Mouse (Mus musculus) ES-E14 (cell line): ENCODE results near the gene Pcsk5. TPM values are rescaled to one million over a fixed set of nuclear protein-coding genes. Genes with fewer than 3 reads are reported as not detected.

Experiments used
- DNase-seq: peaks from one replicate; pipeline ENCODE4 v3.0.0-alpha.2; 2013; ENCODE audit warnings: low read depth, low spot score
- H3K27ac ChIP-seq: 2 replicates; pipeline ENCODE4 v1.5.1; 2012; ENCODE audit warnings: low read depth, mild to moderate bottlenecking, low read length, moderate library complexity, mixed read lengths; ENCODE audit not compliant: poor library complexity, insufficient read depth, severe bottlenecking
- H3K36me3 ChIP-seq: 2 replicates; pipeline ENCODE4 v1.6.1; 2012; ENCODE audit warnings: mild to moderate bottlenecking, low read length, moderate library complexity, mixed read lengths; ENCODE audit not compliant: control insufficient read depth, poor library complexity, insufficient read depth, severe bottlenecking
- H3K4me1 ChIP-seq, 2 experiments: fragments of 150-350 bp in 1 of 2; sonication (generic) in 1 of 2; 2 replicates each; pipeline ENCODE4 v1.6.1; 2012; ENCODE audit warnings: low read length in 2 of 2, mild to moderate bottlenecking in 1 of 2, mixed read lengths in 1 of 2; ENCODE audit not compliant: control insufficient read depth in 2 of 2, insufficient read depth in 2 of 2, poor library complexity in 1 of 2
- H3K4me3 ChIP-seq, 2 experiments: fragments of 150-350 bp in 1 of 2; sonication (generic) in 1 of 2; 2 replicates each; pipeline ENCODE4 v1.5.1; 2012; ENCODE audit warnings: low read length in 2 of 2, low read depth in 1 of 2, mild to moderate bottlenecking in 1 of 2, mixed read lengths in 1 of 2; ENCODE audit not compliant: insufficient read depth in 1 of 2, poor library complexity in 1 of 2, severe bottlenecking in 1 of 2
- H3K9ac ChIP-seq: 2 replicates; pipeline ENCODE4 v1.6.1; 2012; ENCODE audit warnings: low read depth, mild to moderate bottlenecking, low read length, mixed read lengths; ENCODE audit not compliant: poor library complexity, insufficient read depth, severe bottlenecking
- H3K9me3 ChIP-seq: fragments of 150-350 bp; sonication (generic); 2 replicates; pipeline ENCODE4 v1.6.1; 2012; ENCODE audit warnings: low read depth, mild to moderate bottlenecking, low read length; ENCODE audit not compliant: control insufficient read depth, insufficient read depth
- CHD2 ChIP-seq: IDR thresholded peaks from 2 replicates; pipeline ENCODE4 v1.6.1; 2014; ENCODE audit warnings: mild to moderate bottlenecking, low read depth, low read length, inconsistent platforms
- HCFC1 ChIP-seq: IDR thresholded peaks from 2 replicates; pipeline ENCODE4 v1.6.1; 2012; ENCODE audit warnings: low read length, inconsistent platforms, borderline replicate concordance; ENCODE audit not compliant: insufficient read depth
- MAFK ChIP-seq: IDR thresholded peaks from 2 replicates; pipeline ENCODE4 v1.6.1; 2014; ENCODE audit warnings: mild to moderate bottlenecking, low read depth, low read length, inconsistent platforms; ENCODE audit not compliant: insufficient read depth
- ZC3H11A ChIP-seq: IDR thresholded peaks from 2 replicates; pipeline ENCODE4 v1.6.1; 2012; ENCODE audit warnings: low read depth, mild to moderate bottlenecking, inconsistent platforms, low read length, borderline replicate concordance
- ZNF384 ChIP-seq: IDR thresholded peaks from 2 replicates; pipeline ENCODE4 v1.6.1; 2012; ENCODE audit warnings: low read depth, low read length, inconsistent platforms
- in situ Hi-C, 2 experiments: fragments of 600-800 bp; cut with MboI; formaldehyde crosslinking; loops; one replicate each; pipeline ENCODE4 v1.15.1; 2025; ENCODE audit warnings: low sequenced_read_pairs in 2 of 2, inconsistent platforms in 1 of 2; ENCODE audit not compliant: unreplicated experiment in 2 of 2
- total RNA-seq: library from RNA; depleted of rRNA; stranded (reverse); fragments of 300-350 nt; gene quantifications from 2 replicates; pipeline ENCODE4 v1.2.3, GENCODE M21; 2012

The Pcsk5 gene
- total RNA-seq, 1 experiment, result 1.6 TPM

GRCm38 (mm10) chr19:17592790-17593189 lies 244.6 kb downstream of the Pcsk5 start:
- no peak for TF ChIP-seq ZC3H11A
- TF ChIP-seq CHD2, result no peak
- TF ChIP-seq MAFK, result no peak
- no peak for TF ChIP-seq HCFC1
- no peak for TF ChIP-seq ZNF384
- H3K4me3 ChIP-seq, result no peak overlapping the region
- no peak overlapping the region for H3K9ac ChIP-seq
- DNase-seq, result no peak
- no peaks in the 10 kb centered on the region for H3K36me3 ChIP-seq
- H3K9me3 ChIP-seq, result no peaks in the 10 kb centered on the region
- in situ Hi-C loops, result no loop called here
- H3K27ac ChIP-seq, result no peak overlapping the region
- no peaks in the 10 kb centered on the region for H3K4me1 ChIP-seq

GRCm38 (mm10) chr19:17591335-17591734 lies 246.1 kb downstream of the Pcsk5 start:
- no peak for DNase-seq
- in situ Hi-C loops, result no loop called here
- Histone ChIP-seq H3K4me3 (no peak overlapping the region), H3K27ac (no peak overlapping the region), H3K9me3 (no peaks in the 10 kb centered on the region), H3K9ac (no peak overlapping the region), H3K4me1 (no peaks in the 10 kb centered on the region), H3K36me3 (no peaks in the 10 kb centered on the region)
- TF ChIP-seq CHD2 (no peak), HCFC1 (no peak), ZC3H11A (no peak), MAFK (no peak), ZNF384 (no peak)

- Histone ChIP-seq H3K4me1 (no peaks in the 10 kb centered on the region), H3K27ac (no peak overlapping the region)
- in situ Hi-C loops, result no loop called here
These were observed 247.1 kb downstream of the Pcsk5 start for GRCm38 (mm10) chr19:17590314-17590713.

GRCm38 (mm10) chr19:17577412-17577811 lies 260.0 kb downstream of the Pcsk5 start:
- Histone ChIP-seq H3K9ac (no peak overlapping the region), H3K36me3 (no peaks in the 10 kb centered on the region), H3K4me1 (no peaks in the 10 kb centered on the region), H3K27ac (no peak overlapping the region), H3K9me3 (no peaks in the 10 kb centered on the region), H3K4me3 (no peak overlapping the region)
- in situ Hi-C loops, result no loop called here
- no peak for DNase-seq
- no peak for TF ChIP-seq ZC3H11A
- no peak for TF ChIP-seq HCFC1
- no peak for TF ChIP-seq MAFK
- no peak for TF ChIP-seq CHD2
- TF ChIP-seq ZNF384, result no peak

More at GRCm38 (mm10) chr19:17590314-17590713, 247.1 kb downstream of the Pcsk5 start:
- no peak for TF ChIP-seq ZNF384
- TF ChIP-seq HCFC1, result no peak
- no peaks in the 10 kb centered on the region for H3K9me3 ChIP-seq
- H3K4me3 ChIP-seq, result no peak overlapping the region
- no peaks in the 10 kb centered on the region for H3K36me3 ChIP-seq
- no peak overlapping the region for H3K9ac ChIP-seq
- DNase-seq, result no peak

- DNase-seq, result no peak
- TF ChIP-seq ZC3H11A (no peak), MAFK (peak; percentile 79), HCFC1 (no peak), CHD2 (no peak), ZNF384 (no peak)
- Histone ChIP-seq H3K4me1 (no peaks in the 10 kb centered on the region), H3K27ac (no peak overlapping the region), H3K36me3 (no peaks in the 10 kb centered on the region), H3K9ac (no peak overlapping the region), H3K4me3 (no peak overlapping the region), H3K9me3 (no peaks in the 10 kb centered on the region)
- in situ Hi-C loops, result no loop called here
These were observed 262.9 kb downstream of the Pcsk5 start for GRCm38 (mm10) chr19:17574564-17574963.
